ENCODE assay signal across 7 mouse cellular contexts in genomic region chr13:21407341-21407740, GRCm38 (mm10). TPM values are rescaled to one million over a fixed set of nuclear protein-coding genes. Genes with fewer than 3 reads are reported as not detected.
DNase-seq lines count a peak whose midpoint lies in the region; ATAC-seq lines count a peak whose summit lies in the region.

No protein-coding gene starts in this region.

- no peak overlapping the region for H3K27ac ChIP-seq in kidney, embryonic 15.5 days
- H3K27ac ChIP-seq in brown adipose tissue, adult 24 weeks (replicated peaks; ENCODE audit: low read depth, low read length), result peak overlapping the region; percentile 95
- no peak overlapping the region for H3K27ac ChIP-seq in liver, embryonic 15.5 days (replicated peaks)

- no peaks in the 10 kb centered on the region; the same call in 1 of the 2 replicates for H3K27me3 ChIP-seq in kidney, embryonic 15.5 days
- H3K27me3 ChIP-seq in liver, embryonic 15.5 days, result no peaks in the 10 kb centered on the region

- peak overlapping the region; percentile 75 for H3K4me2 ChIP-seq in kidney, embryonic 15.5 days
- peak overlapping the region; percentile 84; the same call in 1 of the 2 replicates for H3K4me2 ChIP-seq in liver, embryonic 15.5 days

- 77% methylated on average over 11 of the region's 11 CpGs for WGBS in kidney, embryonic 15.5 days
- WGBS in liver, embryonic 15.5 days (ENCODE audit: insufficient replicate concordance), result 81% methylated on average over 11 of the region's 11 CpGs

- no peak for ATAC-seq in kidney, embryonic 15.5 days (replicated peaks; ENCODE audit: low FRiP score)
- no peak for ATAC-seq in liver, embryonic 15.5 days (ENCODE audit: insufficient read depth)

- DNase-seq in kidney, postnatal 10 days, result no peak
- peak; percentile 6 to 28 for DNase-seq in heart, adult 9 months (ENCODE audit: low spot score in 2 of 2)
- no peak for DNase-seq in thymus, postnatal 10 days (ENCODE audit: low spot score in 2 of 2)
- DNase-seq in urinary bladder, postnatal 10 days (ENCODE audit: low spot score), result no peak

- H3K4me1 ChIP-seq in kidney, embryonic 15.5 days, result peaks cover 8% of the 10 kb centered on the region
- H3K4me1 ChIP-seq in brown adipose tissue, adult 24 weeks (ENCODE audit: control insufficient read depth, insufficient read depth, insufficient read length, low read length), result no peaks in the 10 kb centered on the region
- peaks cover 23% of the 10 kb centered on the region for H3K4me1 ChIP-seq in liver, embryonic 15.5 days (replicated peaks)

- no peaks in the 10 kb centered on the region for H3K9me3 ChIP-seq in kidney, embryonic 15.5 days (replicated peaks)
- no peaks in the 10 kb centered on the region for H3K9me3 ChIP-seq in liver, embryonic 15.5 days (replicated peaks)

- no peaks in the 10 kb centered on the region for H3K36me3 ChIP-seq in kidney, embryonic 15.5 days
- no peaks in the 10 kb centered on the region for H3K36me3 ChIP-seq in liver, embryonic 15.5 days (replicated peaks)

- H3K9ac ChIP-seq in kidney, embryonic 15.5 days, result no peak overlapping the region
- no peak overlapping the region for H3K9ac ChIP-seq in liver, embryonic 15.5 days

- H3K4me3 ChIP-seq in kidney, embryonic 15.5 days (replicated peaks), result no peak overlapping the region
- peak overlapping the region; percentile 75 for H3K4me3 ChIP-seq in brown adipose tissue, adult 24 weeks (ENCODE audit: insufficient read depth, low read depth, low read length)
- H3K4me3 ChIP-seq in liver, embryonic 15.5 days (replicated peaks), result no peak overlapping the region

RNA-seq across cellular contexts. Expression of gene Zkscan3, which starts 4.8 kb away (rescaled TPM):
- polyA plus RNA-seq in kidney, embryonic 15.5 days (2015; fragmentation: Nextera tagmentation; extraction: Ambion mirVana), result 82.5 and 84.2 TPM in 2 replicates
- polyA plus RNA-seq in brown adipose tissue, adult 24 weeks (2012; ENCODE audit: insufficient read depth, insufficient read length, missing spikeins), result 22.9 and 36.8 TPM in 2 replicates
- 28.9 and 32.1 TPM in 2 replicates for polyA plus RNA-seq in liver, embryonic 15.5 days (2015; fragmentation: Nextera tagmentation; extraction: Ambion mirVana)

RNA-seq across cellular contexts. Expression of gene Pgbd1, which starts 33.5 kb away (rescaled TPM):
- polyA plus RNA-seq in kidney, embryonic 15.5 days (2015; fragmentation: Nextera tagmentation; extraction: Ambion mirVana), result 3.6 and 3.9 TPM in 2 replicates
- polyA plus RNA-seq in brown adipose tissue, adult 24 weeks (2012; ENCODE audit: insufficient read depth, insufficient read length, missing spikeins), result 0.42 TPM in 1 of 2 replicates, not detected in the other
- 1.0 and 1.2 TPM in 2 replicates for polyA plus RNA-seq in liver, embryonic 15.5 days (2015; fragmentation: Nextera tagmentation; extraction: Ambion mirVana)

RNA-seq across cellular contexts. Expression of gene Zscan12, which starts 44.7 kb away (rescaled TPM):
- 12.4 and 12.7 TPM in 2 replicates for polyA plus RNA-seq in kidney, embryonic 15.5 days (2015; fragmentation: Nextera tagmentation; extraction: Ambion mirVana)
- polyA plus RNA-seq in brown adipose tissue, adult 24 weeks (2012; ENCODE audit: insufficient read depth, insufficient read length, missing spikeins), result 2.5 and 3.3 TPM in 2 replicates
- 3.0 and 3.1 TPM in 2 replicates for polyA plus RNA-seq in liver, embryonic 15.5 days (2015; fragmentation: Nextera tagmentation; extraction: Ambion mirVana)

RNA-seq across cellular contexts. Expression of gene Zscan26, which starts 46.2 kb away (rescaled TPM):
- 32.6 and 37.0 TPM in 2 replicates for polyA plus RNA-seq in kidney, embryonic 15.5 days (2015; fragmentation: Nextera tagmentation; extraction: Ambion mirVana)
- 16.1 and 18.3 TPM in 2 replicates for polyA plus RNA-seq in brown adipose tissue, adult 24 weeks (2012; ENCODE audit: insufficient read depth, insufficient read length, missing spikeins)
- 9.6 and 11.0 TPM in 2 replicates for polyA plus RNA-seq in liver, embryonic 15.5 days (2015; fragmentation: Nextera tagmentation; extraction: Ambion mirVana)

Comparison
In these comparisons a context has a peak if more than half of its experiments do, and no peak if none do; other contexts are left out.
1. DNase-seq: peak in heart, adult 9 months (2 of 2); none in kidney, postnatal 10 days (single experiment), thymus, postnatal 10 days (0 of 2) and urinary bladder, postnatal 10 days (single experiment).